ENCODE assay signal across 11 mouse cellular contexts in genomic region chrX:143462632-143463031, GRCm38 (mm10). TPM values are rescaled to one million over a fixed set of nuclear protein-coding genes. Genes with fewer than 3 reads are reported as not detected.
DNase-seq lines count a peak whose midpoint lies in the region; ATAC-seq and TF ChIP-seq lines count a peak whose summit lies in the region.
"Had no signal": no experiment of that assay in that cellular context is flagged by ENCODE, and none has a peak within 500 bp of the region (broad histone marks: within the 10 kb centered on the region; RNA-seq: fewer than 3 reads in every experiment).

No protein-coding gene starts in this region.

- no peak for TF ChIP-seq POLR2A in limb, embryonic 14.5 days (IDR thresholded peaks at IDR 0.05; ENCODE audit: borderline replicate concordance, extremely low read depth, insufficient read depth, insufficient read length)

- CTCF ChIA-PET in Patski (lab: Charles Lee), result interaction anchor here (0.6 to 2.5 kb wide), 15 partner anchors 8 to 369 kb away, joined by 3 to 24 read pairs (median 3); no protein-coding TSS in a partner anchor

- intact Hi-C loops in left cerebral cortex, postnatal 25 days (cut with DNase I), result loop anchor here (2.0 kb wide), 1 partner anchor 204 kb away; no protein-coding TSS in a partner anchor

- no peak for ATAC-seq in limb, embryonic 14.5 days (ENCODE audit: low FRiP score, low read depth)
- ATAC-seq in Patski, result no peak

- no peaks in the 10 kb centered on the region for H3K36me3 ChIP-seq in limb, embryonic 14.5 days (ENCODE audit: control insufficient read depth, insufficient read depth, low read length)
- H3K36me3 ChIP-seq in limb, embryonic 10.5 days, result no peaks in the 10 kb centered on the region
- H3K36me3 ChIP-seq: stomach, embryonic 15.5 days had no signal

- H3K4me1 ChIP-seq in limb, embryonic 14.5 days (ENCODE audit: control insufficient read depth, insufficient read depth, low read length), result no peaks in the 10 kb centered on the region
- no peaks in the 10 kb centered on the region for H3K4me1 ChIP-seq in limb, embryonic 10.5 days
- H3K4me1 ChIP-seq: stomach, embryonic 15.5 days had no signal

- no peaks in the 10 kb centered on the region for H3K27me3 ChIP-seq in limb, embryonic 14.5 days (ENCODE audit: control insufficient read depth, insufficient read depth, low read length)
- peaks cover 42% of the 10 kb centered on the region for H3K27me3 ChIP-seq in limb, embryonic 10.5 days (ENCODE audit: low read depth, poor library complexity, severe bottlenecking)
- peaks cover 16% of the 10 kb centered on the region for H3K27me3 ChIP-seq in Patski
- H3K27me3 ChIP-seq: stomach, embryonic 15.5 days had no signal

- in situ Hi-C loops in Patski (cut with MboI; ENCODE audit: low pct_unique_long_range_greater_than_20kb), result loop anchor here (5.0 to 25.0 kb wide), 2 partner anchors 205 to 525 kb away; no protein-coding TSS in a partner anchor

- no peak overlapping the region for H3K27ac ChIP-seq in limb, embryonic 14.5 days (replicated peaks; ENCODE audit: low read depth, low read length)
- no peak overlapping the region for H3K27ac ChIP-seq in limb, embryonic 10.5 days
- H3K27ac ChIP-seq: macrophage; stomach, embryonic 15.5 days had no signal

- H3K4me3 ChIP-seq in limb, embryonic 14.5 days (replicated peaks; ENCODE audit: low read length), result no peak overlapping the region
- no peak overlapping the region for H3K4me3 ChIP-seq in limb, embryonic 10.5 days
- H3K4me3 ChIP-seq: erythroblast, embryonic 14.5 days; stomach, embryonic 15.5 days had no signal

- WGBS in limb, embryonic 14.5 days, result 33% methylated on average over 4 of the region's 4 CpGs
- 46% methylated on average over 4 of the region's 4 CpGs for WGBS in limb, embryonic 10.5 days

- H3K9ac ChIP-seq in limb, embryonic 14.5 days (ENCODE audit: low read depth, low read length, severe bottlenecking), result no peak overlapping the region
- H3K9ac ChIP-seq: stomach, embryonic 15.5 days had no signal

- POLR2A ChIA-PET in Patski (lab: Charles Lee), result no interaction called here

- TF ChIP-seq CTCF in Patski (IDR thresholded peaks at IDR 0.05), result peak; percentile 64

- peak; percentile 4 to 21 for DNase-seq in frontal cortex, postnatal 36 days (ENCODE audit: low spot score in 2 of 2)
- DNase-seq in frontal cortex, postnatal 10 days (ENCODE audit: low spot score in 2 of 2), result no peak
- DNase-seq in limb, embryonic 14.5 days (ENCODE audit: low spot score), result peak; percentile 2
- no peak for DNase-seq in limb, embryonic 10.5 days (ENCODE audit: low spot score)
- DNase-seq in Patski (ENCODE audit: low read depth, low spot score), result no peak
- DNase-seq in left cerebral cortex, postnatal 25 days (ENCODE audit: low spot score in 2 of 2), result peak; percentile 12 to 20
- DNase-seq in testis, postnatal 10 days (ENCODE audit: low spot score), result no peak
- DNase-seq in neural tube, embryonic 10.5 days (ENCODE audit: extremely low spot score, low spot score), result no peak

- H3K4me2 ChIP-seq in limb, embryonic 14.5 days (replicated peaks; ENCODE audit: low read depth, low read length, severe bottlenecking), result no peak overlapping the region
- H3K4me2 ChIP-seq: stomach, embryonic 15.5 days had no signal

- H3K9me3 ChIP-seq in limb, embryonic 14.5 days (ENCODE audit: control insufficient read depth, low read length), result no peaks in the 10 kb centered on the region
- H3K9me3 ChIP-seq in limb, embryonic 10.5 days (replicated peaks), result no peaks in the 10 kb centered on the region
- H3K9me3 ChIP-seq: stomach, embryonic 15.5 days had no signal

RNA-seq across cellular contexts. Expression of gene Pak3, which starts 55.8 kb away (rescaled TPM):
- polyA plus RNA-seq in limb, embryonic 14.5 days (2012; rRNA removed), result 3.3 and 3.4 TPM in 2 replicates
- polyA plus RNA-seq in limb, embryonic 14.5 days (2014; fragmentation: Nextera tagmentation; extraction: Ambion mirVana), result 17.7 and 19.1 TPM in 2 replicates
- 6.1 and 8.0 TPM in 2 replicates for polyA plus RNA-seq in limb, embryonic 10.5 days (2016; fragmentation: Nextera tagmentation; extraction: Ambion mirVana)
- polyA plus RNA-seq in Patski (2021), result 10.1 TPM
- 100 to 1,000 TPM; 120 to 131 TPM for total RNA-seq in left cerebral cortex, postnatal 25 days (2021)
- polyA plus RNA-seq: erythroblast, embryonic 14.5 days; macrophage had no signal

Comparison
In these comparisons a context has a peak if more than half of its experiments do, and no peak if none do; other contexts are left out.
1. DNase-seq: peak in frontal cortex, postnatal 36 days (2 of 2), limb, embryonic 14.5 days (single experiment) and left cerebral cortex, postnatal 25 days (2 of 2); none in frontal cortex, postnatal 10 days (0 of 2), limb, embryonic 10.5 days (single experiment), Patski (single experiment), testis, postnatal 10 days (single experiment) and neural tube, embryonic 10.5 days (single experiment).